Mouse (Mus musculus) liver, embryonic 14.5 days (tissue): ENCODE measurements around the gene Tdp1.

ENCODE experiments used
- CTCF ChIP-seq: IDR thresholded peaks from 2 replicates; pipeline ENCODE4 v1.5.1; 2016; ENCODE audit warnings: antibody characterized with exemption, low read depth, control low read depth
- EP300 ChIP-seq: IDR thresholded peaks from 2 replicates; pipeline ENCODE4 v1.6.1; 2016; ENCODE audit warnings: antibody characterized with exemption, low read depth

DNA sequence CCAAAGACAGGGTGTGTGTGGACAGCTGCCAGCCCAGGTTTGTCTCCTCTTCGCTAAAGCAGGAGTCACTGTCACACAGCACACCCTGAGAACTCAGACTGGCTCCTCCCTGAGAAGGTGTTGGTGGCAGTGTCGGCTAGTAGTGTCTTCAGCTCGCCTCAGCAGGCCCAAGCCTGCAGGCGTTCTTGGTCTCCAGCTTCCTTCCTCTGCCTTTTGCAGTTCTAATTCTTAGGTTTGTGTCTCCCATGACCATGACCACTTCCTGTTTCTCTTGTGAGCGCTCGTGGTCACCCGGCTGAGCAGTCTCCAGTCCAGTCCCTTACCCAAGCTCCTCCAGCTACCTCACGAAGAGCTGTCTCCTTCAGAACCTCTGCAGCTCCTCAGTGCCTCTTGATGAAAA, 58.1 kb downstream of the Tdp1 start:
- no peak for TF ChIP-seq CTCF
- no peak for TF ChIP-seq EP300
